Mouse (Mus musculus): ENCODE data around the gene Relb.

Gene Relb

DNA sequence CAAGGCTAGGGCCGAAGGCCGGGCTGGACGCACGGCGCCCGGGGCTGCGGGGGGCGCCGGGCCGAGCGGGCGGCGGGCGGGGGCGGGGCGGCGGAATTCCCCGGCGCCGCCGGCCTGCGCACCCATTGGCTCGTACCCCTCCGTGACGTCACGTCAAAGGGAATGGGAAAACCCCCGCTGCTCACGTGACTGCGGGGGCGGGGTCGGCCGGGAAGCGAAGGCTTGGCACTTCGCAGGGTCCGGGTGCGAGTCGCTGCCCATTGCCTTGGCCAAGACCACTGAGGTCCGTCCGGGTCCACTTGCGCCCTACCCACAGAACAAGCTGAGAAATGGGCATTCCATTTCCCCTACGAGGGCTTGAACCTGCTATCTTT lies at the start of gene Relb:
TSS of gene Relb (minus strand) at position 78 of the 374 bp plus-strand sequence.
- DNase-seq = peak; percentile 95 to 97

DNA sequence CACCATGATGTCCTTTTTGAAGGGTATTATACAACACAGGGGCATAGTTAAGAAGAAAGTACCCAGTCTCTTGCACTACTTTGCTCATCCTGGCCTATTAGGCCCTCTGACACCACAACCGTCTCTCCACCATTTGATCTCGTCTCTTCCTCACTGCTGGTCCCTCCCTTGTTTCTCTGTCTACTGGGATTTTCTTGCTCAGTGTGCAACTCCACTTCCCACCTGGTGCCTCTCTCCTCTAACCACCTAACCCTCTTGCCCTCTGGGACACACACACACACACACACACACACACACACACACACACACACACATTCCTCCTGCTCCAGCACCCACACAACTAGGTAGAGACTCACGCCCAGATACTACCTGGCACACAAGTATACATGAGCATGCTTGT lies 49.7 kb upstream of the Relb start:
- DNase-seq = no peak

- no peak for DNase-seq
Measured at GRCm38 (mm10) chr7:19677872-19678271, 48.6 kb upstream of the Relb start, which contains the start of gene Apoc2. Gene Apoc2, minus strand, starts transcription at chr7:19677941.

DNA sequence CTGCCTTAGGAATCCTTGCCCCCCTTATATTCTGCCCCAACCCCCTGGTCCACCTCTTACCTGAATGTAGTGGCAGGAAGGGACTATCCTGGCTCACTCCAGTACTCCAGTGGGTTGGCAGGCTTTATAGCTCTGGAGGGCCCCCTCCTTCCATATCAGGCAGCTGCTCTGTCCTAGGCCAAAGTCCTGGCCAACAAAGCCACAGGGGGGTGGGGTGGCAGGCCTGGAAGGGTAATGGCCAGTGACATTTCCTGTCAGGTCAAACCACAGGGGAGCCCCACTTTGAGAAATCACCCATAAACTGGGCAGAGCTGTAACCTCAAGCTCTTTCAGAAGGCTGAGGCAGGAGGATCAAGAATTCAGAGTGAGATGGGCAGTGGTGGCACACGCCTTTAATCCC lies 47.4 kb upstream of the Relb start:
- no peak for DNase-seq

- DNase-seq = no peak
Measured at GRCm38 (mm10) chr7:19675824-19676223, 46.6 kb upstream of the Relb start.

DNA sequence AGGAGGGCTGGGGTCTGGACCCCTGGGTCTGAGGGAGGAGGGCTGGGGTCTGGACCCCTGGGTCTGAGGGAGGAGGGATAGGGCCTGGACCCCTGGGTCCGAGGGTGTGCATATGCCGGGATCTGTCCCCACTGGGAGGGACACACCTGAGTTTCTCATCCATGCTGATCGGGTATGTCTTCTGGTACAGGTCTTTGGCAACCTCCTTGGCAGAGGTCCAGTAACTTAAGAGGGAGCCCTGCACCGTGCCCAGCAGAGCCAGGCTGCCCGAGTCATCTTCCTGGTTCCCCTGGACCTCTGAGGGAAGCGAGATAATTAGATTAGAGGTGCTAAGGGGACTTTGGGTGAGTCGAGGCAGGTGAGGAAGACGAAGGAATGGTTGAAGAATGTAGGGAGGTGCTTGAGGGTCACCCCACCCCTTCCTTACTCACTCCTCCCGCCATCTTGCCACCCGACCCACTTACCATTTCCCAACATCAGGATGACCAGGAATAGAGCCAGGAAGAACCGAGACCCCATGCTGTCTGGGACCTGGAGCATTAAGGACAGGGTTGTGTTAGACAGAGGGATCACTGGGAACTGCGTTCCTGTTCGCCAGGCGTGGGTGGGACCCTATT lies 44.0 kb upstream of the Relb start:
- DNase-seq = no peak

DNA sequence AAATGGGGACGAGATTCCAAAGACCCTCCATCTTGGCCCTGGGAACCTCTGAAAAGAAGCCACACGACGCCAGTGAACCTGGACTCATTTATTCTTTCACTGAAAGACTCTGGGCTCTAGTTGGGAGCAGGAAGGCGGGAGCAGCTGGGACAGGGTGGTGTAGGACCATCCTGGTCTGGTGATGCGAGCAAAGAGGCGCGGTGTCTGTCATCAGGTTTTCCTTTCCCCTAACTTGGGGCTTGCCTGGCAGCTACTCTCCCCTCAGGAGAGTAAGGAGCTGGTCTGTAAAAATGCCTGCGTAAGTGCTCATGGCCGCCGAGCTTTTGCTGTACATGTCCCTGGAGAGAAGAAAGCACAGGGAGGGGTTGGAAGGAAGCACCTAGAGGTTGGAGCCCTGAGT lies 42.3 kb upstream of the Relb start:
- no peak for DNase-seq

GRCm38 (mm10) chr7:19668947-19669721 lies 39.9 kb upstream of the Relb start:
- peak; percentile 93 to 95 for DNase-seq

- no peak for DNase-seq
Measured at GRCm38 (mm10) chr7:19667434-19667833, 38.2 kb upstream of the Relb start.

DNA sequence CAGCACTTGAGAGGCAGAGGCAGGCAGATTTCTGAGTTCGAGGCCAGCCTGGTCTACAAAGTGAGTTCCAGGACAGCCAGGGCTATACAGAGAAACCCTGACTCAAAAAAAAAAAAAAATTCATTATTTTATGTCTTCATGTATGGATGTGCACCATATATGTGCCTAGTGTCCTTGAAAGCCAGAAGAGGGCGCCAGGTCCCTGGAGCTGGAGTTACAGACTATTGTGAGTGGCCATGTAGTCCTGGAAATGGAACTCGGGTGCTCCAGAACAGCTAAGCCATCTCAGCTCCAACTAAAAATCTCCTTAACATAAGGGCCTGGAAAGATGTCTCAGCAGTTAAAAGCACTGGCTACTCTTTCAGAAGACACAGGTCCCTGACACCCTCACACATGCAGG lies 37.5 kb upstream of the Relb start:
- peak in 1 of 2 experiments; percentile 32 for DNase-seq

GRCm38 (mm10) chr7:19664955-19665841 lies 36.0 kb upstream of the Relb start, which contains the start of gene Clptm1:
Gene Clptm1, minus strand, starts transcription at chr7:19665033.
- DNase-seq = peak; percentile 97 to 98

GRCm38 (mm10) chr7:19664455-19664954 lies 35.3 kb upstream of the Relb start:
- no peak for DNase-seq

GRCm38 (mm10) chr7:19663940-19664339 lies 34.7 kb upstream of the Relb start:
- no peak for DNase-seq

- DNase-seq = no peak
Measured at GRCm38 (mm10) chr7:19652614-19653013, 23.4 kb upstream of the Relb start.

DNA sequence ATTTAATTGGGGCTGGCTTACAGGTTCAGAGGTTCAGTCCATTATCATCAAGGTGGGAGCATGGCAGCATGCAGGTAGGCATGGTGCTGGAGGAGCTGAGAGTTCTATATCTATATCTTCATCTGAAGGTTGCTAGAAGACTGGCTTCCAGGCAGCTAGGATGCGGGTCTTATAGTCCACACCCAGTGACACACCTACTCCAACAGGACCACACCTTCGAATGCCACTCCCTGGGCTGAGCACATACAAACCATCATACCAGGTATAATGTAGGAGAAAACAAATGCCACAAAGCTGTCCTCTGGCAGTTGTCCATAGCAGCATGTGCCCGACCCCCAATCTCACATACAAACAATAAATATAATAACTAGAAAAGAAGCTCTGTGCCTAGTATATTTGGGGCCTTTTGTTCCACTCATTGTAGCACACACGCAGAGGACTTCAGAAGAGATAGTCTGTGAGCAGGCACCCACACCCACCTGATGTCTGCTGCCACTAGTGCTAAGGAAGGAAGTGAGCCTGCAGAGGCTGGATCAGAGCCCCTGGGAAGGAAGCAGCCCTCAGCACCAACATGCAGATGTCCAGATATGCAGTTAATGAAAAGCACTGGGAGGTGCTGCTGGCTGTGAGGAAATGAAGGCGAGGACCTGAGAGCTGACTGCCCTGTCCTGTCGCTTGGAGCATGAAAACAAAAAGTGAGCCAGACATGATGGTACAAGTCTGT lies 22.0 kb upstream of the Relb start:
- peak in 1 of 2 experiments; percentile 32 for DNase-seq

DNA sequence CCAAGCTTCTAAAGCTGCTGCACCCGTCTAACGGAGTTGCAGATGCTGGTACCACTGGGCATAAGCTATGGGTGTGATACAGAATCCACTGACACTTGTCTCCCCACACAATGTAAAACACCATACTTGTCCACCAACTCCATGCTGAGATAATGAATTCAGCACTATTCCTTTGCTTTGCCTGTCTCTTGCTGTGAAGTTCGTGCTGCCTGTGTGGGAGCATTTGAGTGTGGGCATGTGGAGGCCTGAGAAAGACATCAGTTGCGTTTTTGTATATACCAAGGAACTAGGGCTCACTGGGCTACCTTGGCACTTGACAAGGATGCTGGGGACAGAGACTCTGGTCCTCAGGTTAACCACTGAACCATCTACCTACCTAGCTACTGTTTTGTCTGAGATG lies 12.0 kb upstream of the Relb start:
- DNase-seq = no peak

DNA sequence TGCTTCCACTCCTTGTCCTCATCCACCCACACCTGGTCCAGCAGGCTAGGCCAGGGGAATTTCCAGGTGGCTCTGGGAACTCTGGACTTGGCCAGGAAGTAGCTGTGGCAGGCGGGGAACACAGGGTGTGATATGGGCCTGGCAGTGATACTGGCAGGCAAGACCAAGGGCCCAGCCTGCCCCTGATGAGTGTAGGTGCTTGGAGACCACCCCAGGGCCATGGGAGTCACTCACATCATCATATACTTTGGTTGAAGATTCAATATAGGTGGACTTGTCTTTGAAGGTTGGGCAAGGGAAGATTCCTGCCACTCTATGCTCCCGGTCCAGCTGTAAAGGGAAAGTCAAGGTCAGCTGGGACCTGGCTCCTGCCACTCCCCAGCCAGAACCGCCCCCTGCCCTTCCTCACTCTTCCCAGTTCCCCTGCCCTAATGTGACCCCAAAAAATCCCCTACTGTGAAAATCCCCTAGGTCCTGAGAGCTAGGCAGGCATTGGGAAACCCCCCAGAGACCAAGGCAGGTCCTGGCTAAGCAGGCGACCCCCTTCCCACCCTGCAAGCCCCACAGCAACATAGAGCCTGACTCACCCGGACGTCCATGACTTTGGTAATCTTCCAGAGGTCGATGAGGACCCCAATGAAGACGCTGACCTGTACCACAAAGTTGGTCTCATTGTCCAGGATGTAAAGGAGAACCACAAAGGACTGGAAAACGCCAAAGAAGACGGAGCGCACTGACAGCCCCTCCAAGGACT lies 6.0 kb upstream of the Relb start:
- no peak for DNase-seq

- no peak for DNase-seq
Measured at GRCm38 (mm10) chr7:19634591-19634990, 5.4 kb upstream of the Relb start.

DNA sequence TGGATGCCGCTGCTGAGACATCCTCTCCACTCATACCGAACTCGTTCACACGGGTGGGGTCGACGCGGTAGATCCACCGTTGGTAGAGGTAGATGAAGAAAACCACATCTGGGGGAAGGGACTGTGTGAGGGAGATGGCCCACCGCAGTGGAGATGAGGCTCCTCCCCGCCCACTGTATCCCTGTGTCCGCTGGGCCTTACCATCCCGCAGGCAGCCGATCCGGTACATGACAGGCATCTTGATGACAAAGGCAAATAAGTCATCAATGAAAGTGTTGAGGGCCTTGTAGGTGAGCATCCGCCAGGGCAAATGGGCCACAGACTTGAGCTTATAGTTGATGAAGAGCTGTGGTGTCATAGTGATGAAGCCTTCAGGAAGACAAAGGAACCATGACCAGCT lies 4.6 kb upstream of the Relb start:
- DNase-seq = no peak

GRCm38 (mm10) chr7:19633197-19633596 lies 4.0 kb upstream of the Relb start:
- no peak for DNase-seq

GRCm38 (mm10) chr7:19632720-19633119 lies 3.5 kb upstream of the Relb start:
- DNase-seq = no peak

- no peak for DNase-seq
Measured at GRCm38 (mm10) chr7:19632275-19632674, 3.0 kb upstream of the Relb start.
